Comparison of ENCODE assay signal across 21 mouse cellular contexts in the genomic region with DNA sequence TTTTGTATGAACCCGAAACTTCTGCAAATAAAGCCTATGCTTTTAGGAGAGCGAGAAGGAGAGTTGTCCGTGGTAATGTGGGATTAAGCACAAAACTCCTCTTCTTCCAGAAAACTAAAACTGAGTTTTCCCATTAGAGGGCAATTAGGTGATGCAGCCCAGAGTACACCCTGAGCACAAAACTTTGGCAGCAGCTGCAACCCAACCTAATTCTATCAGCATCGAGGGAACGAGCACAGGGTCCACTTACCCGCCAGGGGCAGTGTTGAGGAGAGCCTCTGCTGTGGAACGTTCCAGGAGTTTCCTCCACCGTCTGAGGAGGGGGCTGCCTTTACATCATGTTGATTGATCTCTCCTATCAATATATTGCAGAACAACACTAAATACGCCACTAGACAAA.
DNase-seq lines count a peak whose midpoint lies in the region; ATAC-seq lines count a peak whose summit lies in the region.
"Had no signal": no experiment of that assay in that cellular context is flagged by ENCODE, and none has a peak within 500 bp of the region (broad histone marks: within the 10 kb centered on the region; RNA-seq: fewer than 3 reads in every experiment).

No protein-coding gene starts in this region.

- H3K27ac ChIP-seq in midbrain, embryonic 11.5 days (ENCODE audit: low read depth, low read length): no peak overlapping the region
- H3K27ac ChIP-seq in midbrain, embryonic 13.5 days: no peak overlapping the region
- H3K27ac ChIP-seq: embryonic facial prominence, embryonic 13.5 days; embryonic facial prominence, embryonic 15.5 days; forebrain, embryonic 10.5 days; forebrain, embryonic 12.5 days had no signal

- H3K36me3 ChIP-seq in midbrain, embryonic 11.5 days (ENCODE audit: control insufficient read depth, insufficient read depth, low read length): no peaks in the 10 kb centered on the region
- H3K36me3 ChIP-seq in midbrain, embryonic 13.5 days: no peaks in the 10 kb centered on the region
- H3K36me3 ChIP-seq: embryonic facial prominence, embryonic 13.5 days; embryonic facial prominence, embryonic 15.5 days; forebrain, embryonic 10.5 days; forebrain, embryonic 12.5 days had no signal

- H3K27me3 ChIP-seq in midbrain, embryonic 11.5 days (ENCODE audit: control insufficient read depth, insufficient read depth, low read length): no peaks in the 10 kb centered on the region
- no peaks in the 10 kb centered on the region for H3K27me3 ChIP-seq in midbrain, embryonic 13.5 days
- H3K27me3 ChIP-seq: embryonic facial prominence, embryonic 13.5 days; embryonic facial prominence, embryonic 15.5 days; forebrain, embryonic 12.5 days had no signal

- no peaks in the 10 kb centered on the region for H3K4me1 ChIP-seq in midbrain, embryonic 11.5 days (ENCODE audit: control insufficient read depth, insufficient read depth, low read length)
- H3K4me1 ChIP-seq in midbrain, embryonic 13.5 days (replicated peaks): peaks cover 15% of the 10 kb centered on the region; the same call in 1 of the 2 replicates
- H3K4me1 ChIP-seq: embryonic facial prominence, embryonic 13.5 days; embryonic facial prominence, embryonic 15.5 days had no signal

- WGBS in midbrain, embryonic 11.5 days: 88% methylated on average over 9 of the region's 9 CpGs
- 93% methylated on average over 9 of the region's 9 CpGs for WGBS in midbrain, embryonic 13.5 days

- intact Hi-C loops in heart, postnatal 14 days (cut with DNase I): no loop called here

- H3K4me2 ChIP-seq in midbrain, embryonic 11.5 days: no peak overlapping the region
- H3K4me2 ChIP-seq in midbrain, embryonic 13.5 days (replicated peaks): no peak overlapping the region
- H3K4me2 ChIP-seq: embryonic facial prominence, embryonic 13.5 days; embryonic facial prominence, embryonic 15.5 days; forebrain, embryonic 12.5 days had no signal

- no peaks in the 10 kb centered on the region for H3K9me3 ChIP-seq in midbrain, embryonic 11.5 days (ENCODE audit: control insufficient read depth, low read length)
- no peaks in the 10 kb centered on the region for H3K9me3 ChIP-seq in midbrain, embryonic 13.5 days
- H3K9me3 ChIP-seq: embryonic facial prominence, embryonic 13.5 days; embryonic facial prominence, embryonic 15.5 days; forebrain, embryonic 10.5 days; forebrain, embryonic 12.5 days had no signal

- H3K4me3 ChIP-seq in midbrain, embryonic 11.5 days (ENCODE audit: low read depth, low read length): no peak overlapping the region
- no peak overlapping the region for H3K4me3 ChIP-seq in midbrain, embryonic 13.5 days (replicated peaks)
- H3K4me3 ChIP-seq: embryonic facial prominence, embryonic 13.5 days; embryonic facial prominence, embryonic 15.5 days; erythroblast, embryonic 14.5 days; forebrain, embryonic 10.5 days; forebrain, embryonic 12.5 days had no signal

- DNase-seq in heart, adult 11 months: peak; percentile 63
- no peak for DNase-seq in heart, postnatal 14 days
- peak; percentile 75 for DNase-seq in midbrain, embryonic 11.5 days (ENCODE audit: low spot score, missing footprints)
- DNase-seq in cerebellum, postnatal 25 days: no peak
- DNase-seq: adrenal gland, adult 2 months; adrenal gland, postnatal 10 days; adrenal gland, postnatal 25 days; cerebellum, adult 11-12 months; cerebellum, adult 2 months; cerebellum, adult 9-10 months; cerebellum, postnatal 10 days; cerebellum, postnatal 36 days; embryo, embryonic 11 days had no signal

- no peak overlapping the region for H3K9ac ChIP-seq in midbrain, embryonic 11.5 days (ENCODE audit: low read length)
- H3K9ac ChIP-seq in midbrain, embryonic 13.5 days (replicated peaks): no peak overlapping the region
- H3K9ac ChIP-seq: embryonic facial prominence, embryonic 13.5 days; embryonic facial prominence, embryonic 15.5 days; forebrain, embryonic 12.5 days had no signal

- no peak for ATAC-seq in midbrain, embryonic 11.5 days (ENCODE audit: low FRiP score)
- ATAC-seq in midbrain, embryonic 13.5 days: no peak
- ATAC-seq: forebrain, embryonic 14.5 days; forebrain, embryonic 16.5 days had no signal

Comparison
In these comparisons a context has a peak if more than half of its experiments do, and no peak if none do; other contexts are left out.
1. DNase-seq: peak in heart, adult 11 months (single experiment) and midbrain, embryonic 11.5 days (single experiment); none in heart, postnatal 14 days (0 of 2) and cerebellum, postnatal 25 days (0 of 2).